Mouse (Mus musculus) testis, adult 2 months (tissue): ENCODE measurements around the gene Il18. TPM values are rescaled to one million over a fixed set of nuclear protein-coding genes. Genes with fewer than 3 reads are reported as not detected.
A peak's percentile ranks its signal among the peaks of the same experiment; 100 is the strongest.

Experiments used
- H3K27ac ChIP-seq: fragments of 200-500 bp; 2 replicates; pipeline ENCODE4 v1.5.1; 2012; ENCODE audit warnings: low read depth, low read length; ENCODE audit not compliant: control insufficient read depth, insufficient read depth
- H3K27me3 ChIP-seq: fragments of 200-500 bp; 2 replicates; pipeline ENCODE4 v1.6.1; 2012; ENCODE audit warnings: mild to moderate bottlenecking, low read length, moderate library complexity; ENCODE audit not compliant: control insufficient read depth, insufficient read depth
- H3K36me3 ChIP-seq: fragments of 200-500 bp; 2 replicates; pipeline ENCODE4 v1.6.1; 2012; ENCODE audit warnings: mild to moderate bottlenecking, low read length; ENCODE audit not compliant: control insufficient read depth, insufficient read depth
- H3K4me1 ChIP-seq: fragments of 200-500 bp; 2 replicates; pipeline ENCODE4 v1.6.1; 2012; ENCODE audit warnings: low read length; ENCODE audit not compliant: control insufficient read depth, insufficient read depth
- H3K4me3 ChIP-seq: fragments of 200-500 bp; 2 replicates; pipeline ENCODE4 v1.5.1; 2012; ENCODE audit warnings: low read depth, mild to moderate bottlenecking, low read length, moderate library complexity, mixed read lengths; ENCODE audit not compliant: control insufficient read depth
- CTCF ChIP-seq: fragments of 200-500 bp; IDR thresholded peaks from 2 replicates; pipeline ENCODE4 v1.5.1; 2012; ENCODE audit warnings: low read depth, mild to moderate bottlenecking, inconsistent platforms, low read length, moderate library complexity; ENCODE audit not compliant: control insufficient read depth, insufficient read depth, insufficient replicate concordance
- POLR2A ChIP-seq: fragments of 200-500 bp; IDR thresholded peaks from 2 replicates; pipeline ENCODE4 v1.6.1; 2012; ENCODE audit warnings: low read depth, mild to moderate bottlenecking, inconsistent platforms, low read length, moderate library complexity; ENCODE audit not compliant: control insufficient read depth
- polyA plus RNA-seq: library from polyadenylated mRNA; depleted of rRNA; stranded (reverse); fragments of >200 nt; gene quantifications from 2 replicates; pipeline ENCODE4 v1.2.3, GENCODE M21; 2012

The Il18 gene
- polyA plus RNA-seq, 1 experiment: 0.67 TPM

DNA sequence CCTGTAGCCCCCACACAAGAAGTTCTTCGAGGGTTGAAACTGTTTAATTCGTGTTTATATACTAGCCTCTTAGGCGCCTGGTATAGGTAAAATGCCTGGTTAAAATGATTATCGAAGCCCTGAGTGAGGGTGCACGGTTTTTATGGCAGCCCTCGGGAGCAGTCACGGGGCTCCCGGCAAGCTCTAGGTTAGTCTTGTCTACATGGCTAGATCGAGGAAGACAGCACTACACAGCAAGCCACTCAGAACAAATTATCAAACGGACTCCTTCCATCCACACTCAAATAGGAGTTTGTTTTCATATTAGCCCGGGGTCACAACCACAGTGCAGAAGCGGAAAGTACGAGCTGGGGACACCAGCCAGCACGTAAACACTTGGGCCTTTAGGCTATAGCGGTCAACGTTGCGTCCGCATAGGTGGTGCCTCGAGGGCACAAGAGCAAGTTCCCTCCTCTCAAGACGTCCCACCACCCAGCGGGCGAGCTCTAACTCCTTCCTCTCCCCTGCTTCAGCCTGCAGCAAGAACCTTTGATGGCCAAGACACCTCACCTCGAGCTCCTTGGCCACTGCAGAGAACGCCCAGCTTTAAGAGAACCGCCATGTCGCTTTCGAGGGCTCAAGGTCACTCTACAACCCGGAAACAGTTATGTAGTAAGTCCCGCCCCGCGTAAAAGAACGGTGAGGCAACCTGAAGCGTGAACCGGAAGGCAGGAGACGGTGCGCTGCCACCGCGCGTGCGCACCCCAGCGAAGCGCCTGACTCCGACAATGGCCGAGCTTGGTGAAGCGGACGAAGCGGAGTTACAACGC is 48.8 kb downstream of the Il18 start, which contains the start of the genes Sdhd and Timm8b:
Gene Sdhd (minus strand): TSS at position 624 of the 809 bp plus-strand sequence.
Gene Timm8b (plus strand): TSS at position 722 of the 809 bp plus-strand sequence.
- no peaks in the 10 kb centered on the region; the same call in 1 of the 2 replicates for H3K36me3 ChIP-seq
- peak within 1 kb of the TSS; percentile 94 for H3K4me3 ChIP-seq
- peaks cover 5% of the 10 kb centered on the region for H3K4me1 ChIP-seq
- TF ChIP-seq POLR2A (peak; percentile 97), CTCF (no peak)
- H3K27me3 ChIP-seq: no peaks in the 10 kb centered on the region
- peak within 1 kb of the TSS; percentile 84 for H3K27ac ChIP-seq

DNA sequence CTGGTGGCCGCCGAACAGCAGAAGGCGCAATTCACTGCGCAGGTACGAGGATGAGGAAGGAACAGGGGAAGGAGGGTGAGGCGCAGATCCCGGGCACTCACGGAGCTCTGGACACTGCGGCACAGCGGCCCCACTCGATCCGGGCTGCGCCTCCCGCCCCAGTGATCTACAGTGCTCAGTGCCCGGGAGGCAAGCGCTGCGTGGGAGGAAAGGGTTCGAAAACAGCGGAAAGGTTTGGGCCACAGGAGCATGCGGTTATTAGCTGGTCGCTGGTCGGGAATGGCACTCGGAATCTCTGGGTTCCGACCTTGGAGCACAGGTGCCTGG is 49.3 kb downstream of the Il18 start:
- Histone ChIP-seq H3K4me3 (peak overlapping the region; percentile 94), H3K27me3 (no peaks in the 10 kb centered on the region), H3K4me1 (peaks cover 5% of the 10 kb centered on the region), H3K27ac (peak overlapping the region; percentile 74), H3K36me3 (no peaks in the 10 kb centered on the region; the same call in 1 of the 2 replicates)
- TF ChIP-seq POLR2A: no peak
- no peak for TF ChIP-seq CTCF

DNA sequence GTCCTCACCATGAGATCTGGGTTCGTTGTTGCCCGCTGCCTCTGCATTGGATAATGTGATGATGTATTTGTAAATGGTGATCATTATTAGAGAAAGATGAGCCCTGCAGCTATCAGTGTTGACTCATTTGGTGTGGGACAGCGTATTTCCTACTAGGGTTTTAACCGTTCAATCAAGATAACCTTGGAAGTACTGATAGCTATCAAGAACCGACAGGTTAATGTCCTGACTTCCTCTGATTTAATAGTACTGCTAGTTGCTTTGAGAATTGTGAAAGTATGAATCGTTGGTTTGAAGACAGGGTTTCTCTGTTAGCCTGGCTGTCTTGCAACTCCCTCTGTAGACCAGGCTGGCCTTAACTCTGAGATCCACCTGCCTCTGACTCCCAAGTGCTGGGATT is 49.7 kb downstream of the Il18 start:
- no peaks in the 10 kb centered on the region for H3K27me3 ChIP-seq
- H3K36me3 ChIP-seq: no peaks in the 10 kb centered on the region; the same call in 1 of the 2 replicates
- H3K4me3 ChIP-seq: peak overlapping the region; percentile 94
- peak overlapping the region; percentile 74 for H3K27ac ChIP-seq
- no peak for TF ChIP-seq CTCF
- TF ChIP-seq POLR2A: no peak
- peaks cover 5% of the 10 kb centered on the region for H3K4me1 ChIP-seq

DNA sequence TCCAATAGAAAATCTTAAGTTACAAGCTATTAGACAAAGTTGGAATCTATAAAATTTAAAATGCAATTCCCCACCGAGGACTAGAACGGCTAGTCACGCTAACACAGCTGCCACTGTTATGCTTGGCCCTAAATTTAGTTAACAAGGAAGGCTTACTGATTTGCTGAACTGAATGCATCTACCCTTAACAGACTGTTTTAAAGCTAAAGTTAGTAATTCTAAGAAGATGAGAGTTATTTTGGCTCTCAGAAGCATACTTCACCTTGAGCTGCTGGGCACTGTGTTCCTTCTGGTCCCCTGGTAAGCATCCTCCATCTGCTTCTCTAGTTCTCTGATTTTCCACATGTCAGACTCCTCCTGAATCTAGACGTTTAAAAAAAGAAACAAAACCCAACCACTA is 57.5 kb downstream of the Il18 start:
- Histone ChIP-seq H3K4me3 (no peak overlapping the region), H3K36me3 (no peaks in the 10 kb centered on the region), H3K4me1 (no peaks in the 10 kb centered on the region; the same call in 1 of the 2 replicates), H3K27ac (no peak overlapping the region), H3K27me3 (no peaks in the 10 kb centered on the region)
- TF ChIP-seq POLR2A (no peak), CTCF (no peak)

DNA sequence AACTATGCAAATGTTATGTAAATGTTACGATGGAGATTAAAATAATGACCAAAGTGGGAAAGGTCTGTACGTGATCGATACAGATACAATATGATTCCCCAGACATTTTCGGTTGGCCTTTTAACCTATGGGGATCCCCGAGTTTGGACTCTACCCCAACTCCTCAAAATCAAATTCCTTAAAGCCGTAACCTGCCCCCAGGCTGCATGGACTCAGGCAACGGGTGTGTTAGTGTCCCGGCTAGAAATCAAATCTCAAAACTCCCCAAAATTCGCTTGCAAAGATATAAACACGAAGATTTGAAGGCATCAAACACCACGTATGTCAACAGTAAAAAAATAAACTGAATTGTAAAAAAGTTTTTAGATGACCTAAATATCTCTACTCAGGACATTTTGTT is 61.5 kb downstream of the Il18 start:
- H3K27me3 ChIP-seq: no peaks in the 10 kb centered on the region
- no peak for TF ChIP-seq POLR2A
- peak overlapping the region; percentile 97 for H3K4me3 ChIP-seq
- no peaks in the 10 kb centered on the region; the same call in none of the 2 replicates for H3K4me1 ChIP-seq
- H3K36me3 ChIP-seq: peaks cover 3% of the 10 kb centered on the region
- no peak overlapping the region; the same call in 1 of the 2 replicates for H3K27ac ChIP-seq

DNA sequence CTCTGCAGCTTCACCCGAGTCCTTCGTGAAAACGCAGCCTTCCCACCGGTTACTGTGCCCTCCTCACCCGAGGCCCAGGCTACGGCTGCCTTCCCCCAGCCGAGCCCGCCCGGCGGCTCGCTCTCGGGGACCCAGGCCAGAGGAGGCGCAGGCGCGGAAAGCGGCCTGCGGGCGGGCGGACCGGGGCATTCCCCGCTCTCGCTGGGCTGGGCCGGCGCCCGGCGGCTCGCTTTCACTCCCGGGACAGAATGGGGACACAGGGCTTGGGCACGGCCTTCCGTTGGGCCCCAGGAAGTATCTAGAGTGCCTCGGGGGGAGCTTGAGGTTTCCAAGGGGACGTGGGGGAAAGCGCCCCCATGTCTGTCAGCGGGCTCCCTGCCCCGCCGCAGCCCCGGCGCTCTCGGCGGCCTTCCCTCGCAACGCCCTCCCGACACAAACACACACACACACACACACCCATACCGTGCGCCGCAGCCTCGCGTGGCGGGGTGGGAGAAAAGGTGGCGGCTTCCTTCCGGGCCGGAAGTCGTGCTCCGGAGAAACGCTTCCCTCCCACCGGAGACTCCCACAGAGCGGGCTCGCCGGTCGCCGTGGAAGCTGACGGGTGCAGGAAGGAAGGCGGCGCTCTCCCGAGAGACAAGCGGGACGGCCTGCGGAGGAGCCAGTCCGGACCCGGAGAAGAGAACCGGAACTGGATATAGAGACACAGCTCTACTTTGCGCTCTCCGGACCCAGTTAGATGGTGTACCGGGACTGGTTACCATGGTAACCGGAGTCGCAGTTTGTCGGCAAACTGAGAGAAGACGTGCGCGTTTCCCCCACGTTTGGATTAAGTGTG is 62.4 kb downstream of the Il18 start, which contains the start of the genes Pih1d2 and Nkapd1:
Gene Pih1d2 (plus strand): TSS at position 556 of the 838 bp plus-strand sequence.
Gene Nkapd1 (minus strand): TSS at position 699 of the 838 bp plus-strand sequence.
- H3K36me3 ChIP-seq: peaks cover 3% of the 10 kb centered on the region
- no peaks in the 10 kb centered on the region; the same call in none of the 2 replicates for H3K4me1 ChIP-seq
- no peak for TF ChIP-seq CTCF
- peak; percentile 75 for TF ChIP-seq POLR2A
- H3K27me3 ChIP-seq: no peaks in the 10 kb centered on the region
- H3K27ac ChIP-seq: peak within 1 kb of the TSS; percentile 97
- H3K4me3 ChIP-seq: peak within 1 kb of the TSS; percentile 97
